Mouse (Mus musculus): ENCODE results near the gene Olfr685. TPM values are rescaled to one million over a fixed set of nuclear protein-coding genes. Genes with fewer than 3 reads are reported as not detected.

The Olfr685 gene
- total and polyA plus RNA-seq, 2 experiments from 2014 or later, result not detected

DNA sequence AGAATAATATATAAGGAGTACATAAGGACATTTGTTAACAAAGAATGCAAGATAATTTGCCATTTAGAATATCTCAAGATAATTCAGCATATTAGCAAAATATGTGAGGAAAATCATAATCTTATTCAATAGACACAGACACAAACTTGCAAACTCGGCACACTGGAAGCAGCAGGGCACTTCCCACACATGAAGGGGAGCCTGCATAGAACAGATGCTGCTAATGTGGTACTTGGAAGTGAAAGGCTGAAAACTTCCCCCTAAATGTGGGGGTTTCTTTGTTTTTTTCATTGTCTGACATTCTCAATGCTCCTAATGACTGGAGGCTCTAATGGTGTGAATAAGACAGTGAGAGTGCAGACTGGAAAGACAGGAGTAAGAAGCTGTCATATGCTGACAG is 28.9 kb upstream of the Olfr685 start:
- 40% methylated on average over 1 of the region's 1 CpGs for WGBS
- no peaks in the 10 kb centered on the region for H3K36me3 ChIP-seq (ENCODE audit: insufficient read depth, low read length)
- no peak overlapping the region for H3K4me2 ChIP-seq (ENCODE audit: low read depth, low read length, poor library complexity, severe bottlenecking)
- no peak for TF ChIP-seq CTCF (IDR thresholded peaks at IDR 0.05)
- ATAC-seq (ENCODE audit: low FRiP score) (no peak), DNase-seq (ENCODE audit: low spot score) (no peak)
- no peaks in the 10 kb centered on the region for H3K27me3 ChIP-seq (ENCODE audit: insufficient read depth, low read length)
- no peak overlapping the region for H3K27ac ChIP-seq (ENCODE audit: low read depth, low read length)
- no peak overlapping the region for H3K4me3 ChIP-seq (ENCODE audit: low read depth, low read length)
- no peaks in the 10 kb centered on the region for H3K9me3 ChIP-seq (ENCODE audit: low read length)
- no peaks in the 10 kb centered on the region for H3K4me1 ChIP-seq (ENCODE audit: insufficient read depth, low read length)
- H3K9ac ChIP-seq (replicated peaks; ENCODE audit: low read length, poor library complexity, severe bottlenecking), result no peak overlapping the region

DNA sequence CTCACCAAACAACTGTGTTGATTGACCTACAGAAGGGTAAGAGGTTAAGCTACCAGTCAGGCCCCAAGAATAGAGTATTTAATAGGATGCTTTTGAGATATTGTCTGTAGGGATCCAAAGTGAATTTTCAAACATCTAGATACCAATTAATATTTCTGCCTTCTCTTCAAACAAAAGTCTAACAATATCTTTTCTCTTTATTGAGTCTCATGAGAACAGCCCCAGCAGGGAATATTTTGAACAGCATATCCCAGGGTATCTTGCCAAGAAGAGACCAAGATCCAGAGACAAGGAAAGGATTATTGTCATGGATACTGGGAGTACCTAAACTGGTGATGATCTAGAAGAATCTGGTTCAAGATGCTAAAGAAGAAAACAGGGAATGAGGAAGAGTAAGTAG is 21.6 kb upstream of the Olfr685 start, which contains the start of gene Olfr686:
TSS of gene Olfr686 (minus strand) at position 101 of the 400 bp plus-strand sequence.
- Histone ChIP-seq H3K4me2 (ENCODE audit: low read depth, low read length, poor library complexity, severe bottlenecking) (no peak within 1 kb of the TSS), H3K27ac (ENCODE audit: low read depth, low read length) (no peak within 1 kb of the TSS), H3K27me3 (ENCODE audit: insufficient read depth, low read length) (no peaks in the 10 kb centered on the region), H3K4me1 (ENCODE audit: insufficient read depth, low read length) (no peaks in the 10 kb centered on the region), H3K9ac (replicated peaks; ENCODE audit: low read length, poor library complexity, severe bottlenecking) (no peak within 1 kb of the TSS), H3K4me3 (ENCODE audit: low read depth, low read length) (no peak within 1 kb of the TSS), H3K36me3 (ENCODE audit: insufficient read depth, low read length) (no peaks in the 10 kb centered on the region), H3K9me3 (ENCODE audit: low read length) (no peaks in the 10 kb centered on the region)
- no peak for TF ChIP-seq CTCF (IDR thresholded peaks at IDR 0.05)
- no peak for DNase-seq (ENCODE audit: low spot score)
- ATAC-seq (ENCODE audit: low FRiP score), result no peak

DNA sequence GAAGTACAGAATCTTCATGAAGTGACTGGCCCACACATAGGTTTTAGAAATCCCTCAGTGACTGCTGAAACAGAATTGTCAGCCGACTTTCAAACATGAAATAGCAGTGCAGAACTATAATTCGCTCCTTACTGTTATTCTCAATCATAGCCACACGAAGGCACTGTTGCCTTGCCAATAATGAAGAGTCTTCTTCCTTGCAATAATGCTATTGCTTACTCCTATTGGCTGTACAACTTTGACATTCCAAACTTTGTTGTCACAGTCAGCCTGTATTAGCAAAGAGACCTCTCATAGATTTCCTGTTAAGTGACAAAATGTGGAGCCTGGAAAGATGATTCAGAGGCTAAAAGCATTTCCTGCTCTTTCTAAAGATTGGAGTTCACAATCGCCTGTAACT is 15.0 kb downstream of the Olfr685 start:
- Histone ChIP-seq H3K36me3 (ENCODE audit: insufficient read depth, low read length) (no peaks in the 10 kb centered on the region), H3K9me3 (ENCODE audit: low read length) (no peaks in the 10 kb centered on the region), H3K9ac (replicated peaks; ENCODE audit: low read length, poor library complexity, severe bottlenecking) (no peak overlapping the region), H3K27me3 (ENCODE audit: insufficient read depth, low read length) (no peaks in the 10 kb centered on the region), H3K4me1 (ENCODE audit: insufficient read depth, low read length) (no peaks in the 10 kb centered on the region), H3K27ac (ENCODE audit: low read depth, low read length) (no peak overlapping the region), H3K4me3 (ENCODE audit: low read depth, low read length) (no peak overlapping the region), H3K4me2 (ENCODE audit: low read depth, low read length, poor library complexity, severe bottlenecking) (no peak overlapping the region)
- ATAC-seq (ENCODE audit: low FRiP score) (peak; percentile 54; the same call in 1 of the 2 replicates), DNase-seq (ENCODE audit: low spot score) (peak; percentile 70)
- 46% methylated on average over 4 of the region's 4 CpGs for WGBS
- TF ChIP-seq CTCF (IDR thresholded peaks at IDR 0.05), result peak; percentile 88

DNA sequence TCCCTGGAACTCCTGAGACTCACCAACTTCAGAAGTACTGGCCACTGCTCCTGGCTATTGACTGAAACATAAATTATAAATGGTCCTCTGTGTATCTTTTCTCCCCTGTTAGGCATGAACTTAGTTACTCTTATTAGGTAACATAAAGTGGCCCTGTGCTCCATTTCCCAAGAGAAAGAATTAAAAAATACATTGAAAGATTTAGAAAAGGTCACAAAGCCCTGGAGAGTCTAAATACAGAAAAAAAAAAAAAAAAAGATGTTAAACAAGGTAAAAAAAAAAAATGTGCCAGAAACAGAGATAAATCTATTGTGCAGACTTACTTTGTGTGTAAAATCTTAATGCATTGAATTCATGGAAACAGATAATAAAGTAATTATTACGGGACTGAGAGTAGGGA is 22.3 kb downstream of the Olfr685 start, which contains the start of gene Olfr684:
TSS of gene Olfr684 (minus strand) at position 101 of the 400 bp plus-strand sequence.
- no peaks in the 10 kb centered on the region for H3K36me3 ChIP-seq (ENCODE audit: insufficient read depth, low read length)
- ATAC-seq (ENCODE audit: low FRiP score) (no peak), DNase-seq (ENCODE audit: low spot score) (no peak)
- TF ChIP-seq CTCF (IDR thresholded peaks at IDR 0.05), result no peak
- H3K4me2 ChIP-seq (ENCODE audit: low read depth, low read length, poor library complexity, severe bottlenecking), result no peak within 1 kb of the TSS
- WGBS, result 75% methylated on average over 1 of the region's 1 CpGs
- no peaks in the 10 kb centered on the region for H3K9me3 ChIP-seq (ENCODE audit: low read length)
- no peak within 1 kb of the TSS for H3K4me3 ChIP-seq (ENCODE audit: low read depth, low read length)
- no peaks in the 10 kb centered on the region for H3K27me3 ChIP-seq (ENCODE audit: insufficient read depth, low read length)
- no peaks in the 10 kb centered on the region for H3K4me1 ChIP-seq (ENCODE audit: insufficient read depth, low read length)
- no peak within 1 kb of the TSS for H3K9ac ChIP-seq (replicated peaks; ENCODE audit: low read length, poor library complexity, severe bottlenecking)
- H3K27ac ChIP-seq (ENCODE audit: low read depth, low read length), result no peak within 1 kb of the TSS

DNA sequence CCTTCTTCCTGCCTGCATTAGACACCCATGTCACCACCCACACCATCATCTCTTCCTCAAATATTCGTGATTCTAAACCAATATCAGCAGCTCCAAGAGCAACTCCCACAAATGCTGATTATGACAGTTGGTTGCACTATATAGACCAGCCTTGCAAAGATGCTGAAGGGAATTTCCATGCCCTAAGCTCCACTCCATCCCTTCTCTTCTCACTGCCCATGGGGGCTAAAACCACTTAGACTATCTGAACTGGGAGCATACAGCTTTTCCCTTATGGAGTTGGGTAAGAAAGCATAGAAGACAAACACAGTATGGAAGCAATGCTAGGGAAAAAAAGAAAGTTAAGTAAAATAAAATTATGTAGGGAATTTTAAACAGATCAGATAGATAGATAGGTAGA is 38.9 kb downstream of the Olfr685 start, which contains the start of gene Olfr683:
TSS of gene Olfr683 (minus strand) at position 101 of the 400 bp plus-strand sequence.
- H3K36me3 ChIP-seq (ENCODE audit: insufficient read depth, low read length), result no peaks in the 10 kb centered on the region
- no peaks in the 10 kb centered on the region for H3K27me3 ChIP-seq (ENCODE audit: insufficient read depth, low read length)
- no peaks in the 10 kb centered on the region for H3K4me1 ChIP-seq (ENCODE audit: insufficient read depth, low read length)
- no peak within 1 kb of the TSS for H3K27ac ChIP-seq (ENCODE audit: low read depth, low read length)
- 79% methylated on average over 1 of the region's 1 CpGs for WGBS
- ATAC-seq (ENCODE audit: low FRiP score) (no peak), DNase-seq (ENCODE audit: low spot score) (no peak)
- no peak within 1 kb of the TSS for H3K4me3 ChIP-seq (ENCODE audit: low read depth, low read length)
- H3K9me3 ChIP-seq (ENCODE audit: low read length), result no peaks in the 10 kb centered on the region
- no peak for TF ChIP-seq CTCF (IDR thresholded peaks at IDR 0.05)
- H3K9ac ChIP-seq (replicated peaks; ENCODE audit: low read length, poor library complexity, severe bottlenecking), result no peak within 1 kb of the TSS
- no peak within 1 kb of the TSS for H3K4me2 ChIP-seq (ENCODE audit: low read depth, low read length, poor library complexity, severe bottlenecking)

DNA sequence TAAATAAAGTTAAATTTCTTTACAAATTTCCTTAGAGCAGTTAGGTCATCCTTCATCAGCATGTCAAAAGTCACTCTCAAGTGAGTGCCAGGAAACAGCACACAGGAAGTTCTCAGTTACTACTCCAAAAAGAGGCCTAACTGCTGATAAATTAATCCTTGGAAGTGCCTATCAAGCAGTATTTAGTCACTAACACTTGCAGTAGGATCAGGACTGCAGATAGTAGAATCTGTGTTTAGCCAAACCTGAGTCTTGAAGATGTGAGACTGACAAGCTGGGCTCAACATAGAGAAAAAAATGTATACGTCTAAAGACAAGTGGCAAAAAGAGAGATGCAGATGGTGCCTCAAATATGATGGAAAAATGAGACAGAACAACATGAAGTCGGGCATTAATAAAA is 44.5 kb downstream of the Olfr685 start:
- WGBS, result 87% methylated on average over 2 of the region's 2 CpGs
- Histone ChIP-seq H3K9me3 (ENCODE audit: low read length) (no peaks in the 10 kb centered on the region), H3K4me2 (ENCODE audit: low read depth, low read length, poor library complexity, severe bottlenecking) (no peak overlapping the region), H3K4me3 (ENCODE audit: low read depth, low read length) (no peak overlapping the region), H3K27me3 (ENCODE audit: insufficient read depth, low read length) (no peaks in the 10 kb centered on the region), H3K4me1 (ENCODE audit: insufficient read depth, low read length) (no peaks in the 10 kb centered on the region), H3K36me3 (ENCODE audit: insufficient read depth, low read length) (no peaks in the 10 kb centered on the region), H3K9ac (replicated peaks; ENCODE audit: low read length, poor library complexity, severe bottlenecking) (no peak overlapping the region), H3K27ac (ENCODE audit: low read depth, low read length) (no peak overlapping the region)
- ATAC-seq (ENCODE audit: low FRiP score), result no peak
- DNase-seq (ENCODE audit: low spot score), result no peak
- no peak for TF ChIP-seq CTCF (IDR thresholded peaks at IDR 0.05)

Other genes starting within 250 kb of the Olfr685 start
- gene Olfr670, start 223.4 kb downstream of the Olfr685 start, total RNA-seq (2014; rRNA removed), result not detected in 2 replicates
- not detected in 2 replicates for gene Olfr670, start 223.4 kb downstream of the Olfr685 start, polyA plus RNA-seq (2015; fragmentation: Nextera tagmentation; extraction: Ambion mirVana)
- not detected in 2 replicates for gene Olfr671, start 206.9 kb downstream of the Olfr685 start, total RNA-seq (2014; rRNA removed)
- not detected in 2 replicates for gene Olfr671, start 206.9 kb downstream of the Olfr685 start, polyA plus RNA-seq (2015; fragmentation: Nextera tagmentation; extraction: Ambion mirVana)
- gene Olfr672, start 184.0 kb downstream of the Olfr685 start, total RNA-seq (2014; rRNA removed), result not detected in 2 replicates
- not detected in 2 replicates for gene Olfr672, start 184.0 kb downstream of the Olfr685 start, polyA plus RNA-seq (2015; fragmentation: Nextera tagmentation; extraction: Ambion mirVana)
- not detected in 2 replicates for gene Olfr675, start 157.6 kb downstream of the Olfr685 start, total RNA-seq (2014; rRNA removed)
- gene Olfr675, start 157.6 kb downstream of the Olfr685 start, polyA plus RNA-seq (2015; fragmentation: Nextera tagmentation; extraction: Ambion mirVana), result not detected in 2 replicates
- gene Olfr676, start 153.3 kb downstream of the Olfr685 start, total RNA-seq (2014; rRNA removed), result not detected in 2 replicates
- gene Olfr676, start 153.3 kb downstream of the Olfr685 start, polyA plus RNA-seq (2015; fragmentation: Nextera tagmentation; extraction: Ambion mirVana), result not detected in 2 replicates
- not detected in 2 replicates for gene Olfr677, start 134.6 kb downstream of the Olfr685 start, total RNA-seq (2014; rRNA removed)
- gene Olfr677, start 134.6 kb downstream of the Olfr685 start, polyA plus RNA-seq (2015; fragmentation: Nextera tagmentation; extraction: Ambion mirVana), result not detected in 2 replicates
- not detected in 2 replicates for gene Olfr678, start 121.5 kb downstream of the Olfr685 start, total RNA-seq (2014; rRNA removed)
- not detected in 2 replicates for gene Olfr678, start 121.5 kb downstream of the Olfr685 start, polyA plus RNA-seq (2015; fragmentation: Nextera tagmentation; extraction: Ambion mirVana)
- not detected in 2 replicates for gene Olfr679, start 104.8 kb downstream of the Olfr685 start, total RNA-seq (2014; rRNA removed)
- gene Olfr679, start 104.8 kb downstream of the Olfr685 start, polyA plus RNA-seq (2015; fragmentation: Nextera tagmentation; extraction: Ambion mirVana), result not detected in 2 replicates
- not detected in 2 replicates for gene Olfr680-ps1, start 93.2 kb downstream of the Olfr685 start, total RNA-seq (2014; rRNA removed)
- not detected in 2 replicates for gene Olfr680-ps1, start 93.2 kb downstream of the Olfr685 start, polyA plus RNA-seq (2015; fragmentation: Nextera tagmentation; extraction: Ambion mirVana)
- gene Olfr681, start 69.2 kb downstream of the Olfr685 start, total RNA-seq (2014; rRNA removed), result not detected in 2 replicates
- gene Olfr681, start 69.2 kb downstream of the Olfr685 start, polyA plus RNA-seq (2015; fragmentation: Nextera tagmentation; extraction: Ambion mirVana), result not detected in 2 replicates
- gene Olfr683, start 39.0 kb downstream of the Olfr685 start, total RNA-seq (2014; rRNA removed), result not detected in 2 replicates
- not detected in 2 replicates for gene Olfr683, start 39.0 kb downstream of the Olfr685 start, polyA plus RNA-seq (2015; fragmentation: Nextera tagmentation; extraction: Ambion mirVana)
- not detected in 2 replicates for gene Olfr684, start 22.4 kb downstream of the Olfr685 start, total RNA-seq (2014; rRNA removed)
- gene Olfr684, start 22.4 kb downstream of the Olfr685 start, polyA plus RNA-seq (2015; fragmentation: Nextera tagmentation; extraction: Ambion mirVana), result not detected in 2 replicates
- not detected in 2 replicates for gene Olfr686, start 21.5 kb upstream of the Olfr685 start, total RNA-seq (2014; rRNA removed)
- gene Olfr686, start 21.5 kb upstream of the Olfr685 start, polyA plus RNA-seq (2015; fragmentation: Nextera tagmentation; extraction: Ambion mirVana), result not detected in 2 replicates
- not detected in 2 replicates for gene Olfr688, start 102.1 kb upstream of the Olfr685 start, total RNA-seq (2014; rRNA removed)
- not detected in 2 replicates for gene Olfr688, start 102.1 kb upstream of the Olfr685 start, polyA plus RNA-seq (2015; fragmentation: Nextera tagmentation; extraction: Ambion mirVana)
- gene Olfr689, start 125.2 kb upstream of the Olfr685 start, total RNA-seq (2014; rRNA removed), result not detected in 2 replicates
- 0.05 TPM in 1 of 2 replicates, not detected in the other for gene Olfr689, start 125.2 kb upstream of the Olfr685 start, polyA plus RNA-seq (2015; fragmentation: Nextera tagmentation; extraction: Ambion mirVana)
- gene Olfr690, start 148.1 kb upstream of the Olfr685 start, total RNA-seq (2014; rRNA removed), result 0.22 and 1.4 TPM in 2 replicates
- not detected in 2 replicates for gene Olfr690, start 148.1 kb upstream of the Olfr685 start, polyA plus RNA-seq (2015; fragmentation: Nextera tagmentation; extraction: Ambion mirVana)
- gene Olfr691, start 156.3 kb upstream of the Olfr685 start, total RNA-seq (2014; rRNA removed), result 0.76 and 2.6 TPM in 2 replicates
- 0.09 and 0.26 TPM in 2 replicates for gene Olfr691, start 156.3 kb upstream of the Olfr685 start, polyA plus RNA-seq (2015; fragmentation: Nextera tagmentation; extraction: Ambion mirVana)
- gene Olfr692, start 182.2 kb upstream of the Olfr685 start, total RNA-seq (2014; rRNA removed), result not detected in 2 replicates
- 0.14 TPM in 1 of 2 replicates, not detected in the other for gene Olfr692, start 182.2 kb upstream of the Olfr685 start, polyA plus RNA-seq (2015; fragmentation: Nextera tagmentation; extraction: Ambion mirVana)
- not detected in 2 replicates for gene Gm5901, start 189.0 kb upstream of the Olfr685 start, total RNA-seq (2014; rRNA removed)
- 0.48 and 0.57 TPM in 2 replicates for gene Gm5901, start 189.0 kb upstream of the Olfr685 start, polyA plus RNA-seq (2015; fragmentation: Nextera tagmentation; extraction: Ambion mirVana)
- 33.4 and 35.8 TPM in 2 replicates for gene Fam160a2, start 214.0 kb upstream of the Olfr685 start, total RNA-seq (2014; rRNA removed)
- 37.3 and 37.6 TPM in 2 replicates for gene Fam160a2, start 214.0 kb upstream of the Olfr685 start, polyA plus RNA-seq (2015; fragmentation: Nextera tagmentation; extraction: Ambion mirVana)
- gene Cnga4, start 218.6 kb upstream of the Olfr685 start, total RNA-seq (2014; rRNA removed), result 0.49 TPM in 1 of 2 replicates, not detected in the other
- 0.21 and 0.26 TPM in 2 replicates for gene Cnga4, start 218.6 kb upstream of the Olfr685 start, polyA plus RNA-seq (2015; fragmentation: Nextera tagmentation; extraction: Ambion mirVana)
- gene Cckbr, start 239.7 kb upstream of the Olfr685 start, total RNA-seq (2014; rRNA removed), result 9.9 and 12.0 TPM in 2 replicates
- gene Cckbr, start 239.7 kb upstream of the Olfr685 start, polyA plus RNA-seq (2015; fragmentation: Nextera tagmentation; extraction: Ambion mirVana), result 6.3 and 7.7 TPM in 2 replicates

Measured in midbrain, postnatal 0 days (tissue).